Mouse (Mus musculus) thymus, adult 18-20 months (tissue): ENCODE measurements around the gene Dync1li2.

ENCODE experiments used
- DNase-seq, 2 experiments: peaks; one replicate each; pipeline ENCODE4 v3.0.0; 2022; ENCODE audit warnings: mixed read lengths in 2 of 2

The Dync1li2 gene

DNA sequence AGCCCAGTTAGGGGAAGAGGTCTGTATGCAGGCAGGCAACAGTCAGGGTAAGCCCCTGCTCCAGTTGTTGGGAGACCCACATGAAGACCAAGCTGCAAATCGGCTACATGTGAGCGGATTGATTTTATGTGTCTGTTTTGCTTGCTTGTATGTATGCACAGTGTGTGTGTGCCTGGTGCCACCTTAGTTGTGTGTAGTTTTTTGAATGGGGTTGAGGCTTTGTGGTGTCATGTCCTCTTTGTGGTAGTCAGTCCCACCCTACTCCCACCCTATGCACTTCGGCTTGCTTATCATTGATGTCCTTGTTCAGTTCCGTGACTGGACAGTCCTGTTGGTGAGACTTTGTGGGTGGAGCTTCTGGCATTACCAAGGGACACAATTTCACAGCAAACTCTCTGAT lies 29.1 kb downstream of the Dync1li2 start:
- no peak for DNase-seq

- DNase-seq, result no peak
Measured at GRCm38 (mm10) chr8:104412805-104413532, 29.9 kb downstream of the Dync1li2 start.

GRCm38 (mm10) chr8:104411972-104412371 lies 30.9 kb downstream of the Dync1li2 start:
- no peak for DNase-seq

DNA sequence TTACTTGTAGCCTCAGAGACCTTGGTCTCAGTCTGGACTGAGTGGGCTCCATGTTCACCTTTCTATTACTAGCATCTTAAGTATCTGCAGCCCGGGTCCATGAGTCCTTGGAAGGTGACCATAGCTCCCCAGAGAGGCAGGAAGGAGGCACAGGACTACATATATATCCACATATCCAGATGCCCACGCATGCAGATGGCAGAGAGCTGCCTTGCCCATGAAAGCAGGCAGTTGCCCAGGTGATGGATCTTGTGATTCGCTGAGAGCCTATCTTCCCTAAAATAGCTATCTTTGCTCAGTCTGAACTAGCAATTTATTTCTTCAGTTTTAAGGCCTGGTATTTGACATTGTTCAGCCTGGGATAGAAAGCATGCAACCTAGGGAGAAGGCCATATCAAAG lies 31.4 kb downstream of the Dync1li2 start:
- no peak for DNase-seq

DNA sequence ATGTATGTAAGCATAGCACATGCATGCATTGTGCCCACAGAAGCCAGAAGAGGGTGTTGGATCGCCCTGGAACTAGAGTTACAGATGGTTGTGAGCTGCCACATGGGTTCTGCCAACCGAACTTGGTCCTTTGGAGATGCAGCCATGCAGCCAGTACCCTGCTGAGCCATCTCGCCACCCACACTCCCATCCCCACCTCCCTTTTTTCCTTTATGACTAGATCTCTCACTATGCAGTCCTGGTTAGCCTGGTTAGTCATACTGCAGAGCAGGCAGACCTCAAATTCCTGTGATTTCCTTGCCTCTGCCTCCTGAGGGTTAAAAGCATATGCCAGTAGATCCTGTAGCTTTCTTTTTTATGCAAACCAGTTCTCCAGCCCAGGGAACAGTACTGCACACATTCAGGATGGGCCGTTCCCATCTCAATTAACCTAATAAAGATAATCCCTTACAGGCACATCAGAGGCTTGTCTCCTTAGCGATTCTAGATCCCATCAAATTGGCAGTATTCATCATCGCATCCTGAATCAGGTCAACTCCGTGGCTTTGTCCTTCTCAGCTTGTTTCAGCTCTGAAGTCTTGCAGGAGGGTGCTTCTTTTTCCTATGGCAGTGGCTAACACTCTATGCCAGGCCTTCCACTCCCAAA lies 32.1 kb downstream of the Dync1li2 start:
- no peak for DNase-seq

DNA sequence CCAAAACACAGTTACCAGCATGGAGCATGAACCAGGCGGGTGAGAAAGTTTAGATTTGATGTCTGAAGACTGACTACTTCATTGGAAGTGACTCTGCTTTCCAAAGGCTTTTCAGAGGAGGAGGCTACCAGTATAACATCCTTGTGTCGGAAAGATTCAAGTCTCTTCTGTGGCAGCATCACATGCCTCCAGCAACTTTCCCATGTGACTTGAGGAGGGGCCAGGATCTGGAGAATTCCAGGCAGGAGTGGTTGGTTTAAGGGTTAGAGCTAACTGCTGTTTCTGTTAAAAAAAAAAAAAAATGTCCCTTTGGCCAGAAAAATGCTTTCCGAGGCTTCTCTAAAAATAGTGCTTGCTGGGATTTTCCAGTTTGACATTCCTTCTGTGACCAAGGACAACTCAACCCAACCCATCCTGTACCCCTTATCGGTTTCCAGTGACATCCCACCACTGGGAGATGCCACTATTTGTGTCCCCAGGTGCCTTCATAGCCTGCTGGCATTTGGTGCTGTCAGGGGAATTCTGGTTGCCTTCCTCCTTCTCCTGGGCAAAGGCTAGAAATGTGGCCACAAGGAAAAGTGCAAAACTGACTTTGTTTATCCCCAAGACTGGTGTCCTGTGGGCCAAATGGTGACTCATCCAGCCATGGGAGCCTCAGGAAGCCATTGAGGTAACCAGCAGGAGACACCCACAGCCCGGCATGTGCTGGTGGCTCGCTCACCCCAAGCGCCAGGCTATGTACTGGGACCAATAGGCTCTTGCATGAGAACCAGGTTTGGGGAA lies 34.3 kb downstream of the Dync1li2 start:
- no peak for DNase-seq

DNA sequence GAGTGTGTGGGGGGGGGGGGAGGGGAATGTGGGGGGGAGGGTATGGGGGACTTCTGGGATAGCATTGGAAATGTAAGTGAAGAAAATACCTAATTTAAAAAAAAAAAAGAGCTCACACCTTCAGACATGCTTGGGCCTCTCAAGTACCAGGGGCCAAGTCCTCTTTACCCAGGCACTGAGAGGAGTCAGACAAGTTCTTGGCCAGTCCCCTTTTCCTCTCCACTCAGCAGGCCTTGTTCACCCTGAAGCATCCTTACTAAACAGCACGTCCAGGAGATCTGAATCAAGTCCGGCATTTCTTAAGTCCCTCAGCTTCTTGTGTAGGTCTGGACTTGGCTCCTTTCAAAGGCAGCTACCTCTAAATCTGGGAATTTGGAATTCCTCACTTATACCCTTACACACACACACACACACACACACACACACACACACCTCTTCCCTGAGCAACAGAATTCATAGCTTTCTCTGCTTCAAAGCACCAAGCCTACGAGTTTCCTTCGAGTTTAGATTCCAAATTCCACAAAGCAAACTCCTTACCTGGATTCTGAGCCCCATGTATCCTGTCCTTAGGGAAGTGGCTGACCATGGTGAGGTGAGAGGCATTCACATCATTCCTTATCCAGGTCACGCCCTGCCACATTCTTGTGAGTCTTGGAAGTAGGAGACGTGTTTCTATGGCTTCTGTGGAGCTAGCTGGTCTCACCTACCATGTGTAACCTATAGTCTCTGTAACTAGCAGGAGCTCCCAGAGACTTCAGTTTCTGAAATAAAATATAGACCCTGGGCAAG lies 36.3 kb downstream of the Dync1li2 start:
- no peak for DNase-seq

- no peak for DNase-seq
Measured at GRCm38 (mm10) chr8:104405430-104406187, 37.2 kb downstream of the Dync1li2 start.

GRCm38 (mm10) chr8:104403596-104403995 lies 39.3 kb downstream of the Dync1li2 start:
- DNase-seq, result no peak

- peak; percentile 24 to 38 for DNase-seq
Measured at GRCm38 (mm10) chr8:104395703-104396357, 47.0 kb downstream of the Dync1li2 start, which contains the start of gene Cmtm4. Cmtm4 (minus strand) TSS chr8:104395807.

- peak; percentile 21 to 28 for DNase-seq
Measured at GRCm38 (mm10) chr8:104394801-104395702, 47.8 kb downstream of the Dync1li2 start.

GRCm38 (mm10) chr8:104393767-104394166 lies 49.1 kb downstream of the Dync1li2 start:
- no peak for DNase-seq

DNA sequence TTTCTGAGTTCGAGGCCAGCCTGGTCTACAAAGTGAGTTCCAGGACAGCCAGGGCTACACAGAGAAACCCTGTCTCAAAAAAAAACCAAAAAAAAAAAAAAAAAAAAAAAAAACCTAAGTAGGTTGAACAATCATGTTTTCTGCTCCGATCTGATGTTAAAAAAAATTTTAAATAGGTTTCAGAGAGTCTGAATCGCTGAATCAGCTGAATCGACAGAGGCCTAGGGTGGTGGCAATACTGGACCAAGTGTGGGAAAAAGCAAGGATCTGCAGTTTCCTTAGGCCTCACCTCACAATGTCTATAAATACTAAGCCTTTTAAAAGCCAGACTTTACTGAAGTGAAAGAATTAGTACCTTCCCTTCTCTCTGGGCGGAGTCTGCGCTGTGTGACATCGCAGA lies 49.7 kb downstream of the Dync1li2 start:
- DNase-seq, result no peak

DNA sequence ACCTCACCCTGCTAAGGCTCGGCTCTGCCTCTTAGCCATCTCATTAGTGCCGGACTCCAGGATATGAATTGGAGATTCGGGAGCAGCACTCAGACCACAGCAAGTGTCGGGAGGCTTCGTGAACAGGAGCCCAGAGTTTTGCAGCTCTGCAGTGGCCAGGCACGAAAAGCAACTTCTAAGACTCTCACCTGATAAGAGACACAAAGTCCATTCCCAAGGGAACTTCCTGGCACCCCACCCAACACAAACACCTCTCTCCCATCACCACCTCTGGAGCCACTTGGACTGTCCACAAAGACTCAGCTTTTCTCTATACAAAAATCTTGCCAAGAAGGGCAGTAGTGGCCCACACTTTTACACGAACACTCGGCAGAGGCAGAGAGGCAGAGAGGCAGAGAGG lies 52.6 kb downstream of the Dync1li2 start:
- DNase-seq, result no peak

DNA sequence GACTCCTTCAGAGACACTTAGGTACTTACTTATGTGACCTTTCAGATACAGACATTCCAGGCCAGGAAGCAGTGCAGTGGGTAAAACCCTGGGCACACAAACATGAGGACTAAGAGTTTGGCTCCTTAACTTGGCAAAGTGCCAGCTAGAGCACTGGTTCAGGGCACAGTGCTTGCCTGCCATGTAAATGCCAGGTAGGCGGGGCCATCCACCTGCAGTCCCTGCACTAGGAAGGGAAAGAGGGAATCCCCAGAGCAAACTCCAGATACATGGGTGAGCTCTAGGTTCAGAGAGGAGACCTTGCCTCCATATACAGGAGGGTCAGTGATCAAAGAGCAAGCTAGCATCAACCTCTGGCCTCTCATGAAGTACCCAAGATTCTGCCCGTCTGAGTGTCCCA lies 54.9 kb downstream of the Dync1li2 start:
- DNase-seq, result no peak

DNA sequence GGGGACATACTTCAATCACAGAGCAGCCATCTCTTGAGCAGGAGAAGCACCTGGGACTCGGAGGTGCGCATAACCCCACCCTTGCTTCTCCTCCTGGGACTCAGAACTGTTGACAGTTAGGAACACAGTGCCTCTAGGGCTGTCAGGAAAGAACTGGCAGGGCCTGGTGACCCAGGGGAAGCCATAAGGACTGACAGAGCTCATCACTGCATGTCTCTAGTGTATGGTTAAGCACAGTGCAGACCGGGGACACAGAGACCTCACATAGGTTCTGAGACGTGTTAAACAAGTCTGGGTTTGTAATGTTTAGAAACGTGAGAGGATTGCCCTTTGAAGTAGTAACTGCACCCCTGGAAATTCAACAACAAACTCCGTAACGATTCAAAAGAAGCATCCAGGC lies 55.3 kb downstream of the Dync1li2 start:
- no peak for DNase-seq

- DNase-seq, result no peak
Measured at GRCm38 (mm10) chr8:104386693-104387092, 56.2 kb downstream of the Dync1li2 start.

DNA sequence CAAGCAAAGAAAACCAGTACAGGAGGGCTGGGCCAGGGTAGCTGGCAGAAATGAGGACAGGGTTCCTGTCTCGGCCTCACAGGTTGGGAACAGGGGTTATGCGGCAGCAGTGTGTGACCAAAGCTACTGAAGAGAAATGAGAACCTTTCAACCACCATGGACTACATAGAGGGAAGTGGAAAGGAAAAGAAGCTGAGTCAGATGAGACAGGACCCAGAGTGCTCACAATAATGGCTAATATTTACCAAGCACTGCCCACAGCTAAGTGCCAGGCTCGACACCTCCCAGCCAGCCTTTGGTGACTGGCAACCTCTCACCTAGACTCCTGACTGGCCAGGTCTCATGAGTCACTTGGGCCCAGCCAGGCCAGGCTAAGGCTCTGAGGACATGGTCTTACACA lies 58.9 kb downstream of the Dync1li2 start:
- no peak for DNase-seq

DNA sequence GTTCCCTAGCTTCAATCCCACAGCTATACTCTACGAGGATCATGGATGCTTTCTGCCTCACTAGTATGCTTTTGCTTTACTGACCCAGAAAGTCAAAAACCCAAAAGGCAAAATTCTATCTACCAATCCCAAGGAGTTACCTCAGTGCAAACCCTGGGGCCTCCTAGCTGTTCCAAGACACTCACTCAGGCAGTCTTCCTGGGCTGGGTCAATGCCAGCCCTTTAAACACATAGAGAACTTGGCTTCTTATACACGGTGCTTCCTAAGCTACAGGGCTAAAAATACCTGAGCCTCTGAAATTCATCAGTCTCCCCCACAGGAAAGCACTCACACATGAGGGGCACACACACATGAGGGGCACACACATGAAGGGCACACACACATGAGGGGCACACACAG lies 59.6 kb downstream of the Dync1li2 start:
- no peak for DNase-seq

- DNase-seq, result no peak
Measured at GRCm38 (mm10) chr8:104380961-104381411, 61.9 kb downstream of the Dync1li2 start.
